Mouse (Mus musculus) midbrain, embryonic 11.5 days (tissue): ENCODE results near the gene B4galnt3. TPM values are rescaled to one million over a fixed set of nuclear protein-coding genes. Genes with fewer than 3 reads are reported as not detected.
A peak's percentile ranks its signal among the peaks of the same experiment; 100 is the strongest.

Experiments
- ATAC-seq: fragments of 200-750 bp; cut with Nextera tagmentation; 2 replicates; pipeline ENCODE4 v1.8.0; 2017; ENCODE audit warnings: moderate TSS enrichment, moderate library complexity; ENCODE audit not compliant: low FRiP score
- DNase-seq: peaks from one replicate; pipeline ENCODE4 v3.0.0; 2015; ENCODE audit warnings: low spot score; ENCODE audit errors: missing footprints
- H3K27ac ChIP-seq: fragments of 300-500 bp; sonication (generic); 2 replicates; pipeline ENCODE4 v1.5.1; 2014; ENCODE audit warnings: low read depth, low read length
- H3K27me3 ChIP-seq: fragments of 300-500 bp; sonication (generic); 2 replicates; pipeline ENCODE4 v1.6.1; 2014; ENCODE audit warnings: mild to moderate bottlenecking, low read length, moderate library complexity, mixed read lengths; ENCODE audit not compliant: control insufficient read depth, insufficient read depth
- H3K36me3 ChIP-seq: fragments of 300-500 bp; sonication (generic); 2 replicates; pipeline ENCODE4 v1.6.1; 2014; ENCODE audit warnings: mild to moderate bottlenecking, low read length, moderate library complexity, mixed read lengths; ENCODE audit not compliant: control insufficient read depth, insufficient read depth
- H3K4me1 ChIP-seq: fragments of 300-500 bp; sonication (generic); 2 replicates; pipeline ENCODE4 v1.6.1; 2014; ENCODE audit warnings: low read length; ENCODE audit not compliant: control insufficient read depth, insufficient read depth
- H3K4me2 ChIP-seq: fragments of 300-500 bp; sonication (generic); 2 replicates; pipeline ENCODE4 v1.6.1; 2014; ENCODE audit warnings: mild to moderate bottlenecking, moderate library complexity
- H3K4me3 ChIP-seq: fragments of 300-500 bp; sonication (generic); 2 replicates; pipeline ENCODE4 v1.5.1; 2014; ENCODE audit warnings: low read depth, low read length
- H3K9ac ChIP-seq: fragments of 300-500 bp; sonication (generic); 2 replicates; pipeline ENCODE4 v1.6.1; 2014; ENCODE audit warnings: low read length
- H3K9me3 ChIP-seq: fragments of 300-500 bp; sonication (generic); 2 replicates; pipeline ENCODE4 v1.6.1; 2016; ENCODE audit warnings: low read length; ENCODE audit not compliant: control insufficient read depth
- WGBS: fragments of 180-500 bp; shearing (Covaris S2); extraction: QIAGEN DNeasy Blood & Tissue Kit; methylation state at CpG from one replicate; pipeline ENCODE4 v1.1.7; 2014; 5-methylcytosine and 5-hydroxymethylcytosine counted together
- polyA plus RNA-seq: library from polyadenylated mRNA; unstranded; fragments of >200 nt; fragmentation: Nextera tagmentation; extraction: Ambion mirVana; gene quantifications from 2 replicates; pipeline ENCODE4 v1.2.1, GENCODE M21; 2014

The B4galnt3 gene
- 0.07 and 0.14 TPM in 2 replicates for polyA plus RNA-seq

- peaks cover 4% of the 10 kb centered on the region for H3K4me1 ChIP-seq
- H3K9ac ChIP-seq, result peak within 1 kb of the TSS; percentile 59
- H3K4me3 ChIP-seq, result peak within 1 kb of the TSS; percentile 65
- H3K27me3 ChIP-seq, result peaks cover 30% of the 10 kb centered on the region
- ATAC-seq (peak; percentile 79), DNase-seq (peak; percentile 95)
- H3K36me3 ChIP-seq, result no peaks in the 10 kb centered on the region
- WGBS, result under 1% methylated on average over 72 of the region's 79 CpGs
- no peak within 1 kb of the TSS for H3K27ac ChIP-seq
- peak within 1 kb of the TSS; percentile 99 for H3K4me2 ChIP-seq
- H3K9me3 ChIP-seq, result no peaks in the 10 kb centered on the region
These were observed at the start of gene B4galnt3, which contains the start of gene D330020A13Rik for GRCm38 (mm10) chr6:120294056-120294784. Gene B4galnt3, minus strand, starts transcription at chr6:120294559. Gene D330020A13Rik, plus strand, starts transcription at chr6:120294364.

- Histone ChIP-seq H3K4me3 (no peak overlapping the region), H3K36me3 (peaks cover 7% of the 10 kb centered on the region; the same call in 1 of the 2 replicates), H3K4me2 (no peak overlapping the region), H3K9ac (no peak overlapping the region), H3K9me3 (no peaks in the 10 kb centered on the region), H3K4me1 (no peaks in the 10 kb centered on the region), H3K27me3 (no peaks in the 10 kb centered on the region), H3K27ac (no peak overlapping the region)
- ATAC-seq (no peak), DNase-seq (no peak)
- WGBS, result 70% methylated on average over 1 of the region's 1 CpGs
These were observed 49.6 kb upstream of the B4galnt3 start for GRCm38 (mm10) chr6:120343992-120344391.

- Histone ChIP-seq H3K9me3 (no peaks in the 10 kb centered on the region), H3K9ac (no peak overlapping the region), H3K36me3 (peaks cover 21% of the 10 kb centered on the region), H3K4me3 (no peak overlapping the region), H3K4me1 (no peaks in the 10 kb centered on the region), H3K4me2 (no peak overlapping the region), H3K27me3 (no peaks in the 10 kb centered on the region), H3K27ac (no peak overlapping the region)
- WGBS, result 82% methylated on average over 2 of the region's 2 CpGs
- no peak for ATAC-seq
- no peak for DNase-seq
These were observed 38.0 kb upstream of the B4galnt3 start for GRCm38 (mm10) chr6:120332351-120332750.

- peaks cover 3% of the 10 kb centered on the region for H3K36me3 ChIP-seq
- ATAC-seq, result no peak
- no peak overlapping the region for H3K4me3 ChIP-seq
- no peaks in the 10 kb centered on the region for H3K9me3 ChIP-seq
- no peaks in the 10 kb centered on the region for H3K4me1 ChIP-seq
- peak; percentile 86 for DNase-seq
- H3K9ac ChIP-seq, result no peak overlapping the region
- no peak overlapping the region for H3K27ac ChIP-seq
- H3K27me3 ChIP-seq, result no peaks in the 10 kb centered on the region
- H3K4me2 ChIP-seq, result no peak overlapping the region
- WGBS, result 34% methylated on average over 6 of the region's 6 CpGs
These were observed 30.1 kb upstream of the B4galnt3 start for GRCm38 (mm10) chr6:120324295-120324927.

- Histone ChIP-seq H3K9ac (no peak overlapping the region), H3K27ac (no peak overlapping the region), H3K27me3 (no peaks in the 10 kb centered on the region), H3K9me3 (no peaks in the 10 kb centered on the region), H3K36me3 (no peaks in the 10 kb centered on the region; the same call in 1 of the 2 replicates), H3K4me3 (no peak overlapping the region), H3K4me1 (no peaks in the 10 kb centered on the region), H3K4me2 (no peak overlapping the region)
- ATAC-seq (no peak), DNase-seq (no peak)
- 74% methylated on average over 2 of the region's 2 CpGs for WGBS
These were observed 26.0 kb upstream of the B4galnt3 start for GRCm38 (mm10) chr6:120320369-120320768.

- 92% methylated on average over 9 of the region's 9 CpGs for WGBS
- no peaks in the 10 kb centered on the region for H3K27me3 ChIP-seq
- no peak overlapping the region for H3K27ac ChIP-seq
- no peaks in the 10 kb centered on the region for H3K9me3 ChIP-seq
- no peak overlapping the region for H3K4me3 ChIP-seq
- no peaks in the 10 kb centered on the region; the same call in 1 of the 2 replicates for H3K36me3 ChIP-seq
- H3K4me1 ChIP-seq, result no peaks in the 10 kb centered on the region
- H3K4me2 ChIP-seq, result no peak overlapping the region
- DNase-seq, result no peak
- ATAC-seq, result no peak
- no peak overlapping the region for H3K9ac ChIP-seq
These were observed 24.8 kb upstream of the B4galnt3 start for GRCm38 (mm10) chr6:120319129-120319528.

GRCm38 (mm10) chr6:120318303-120318940, 24.1 kb upstream of the B4galnt3 start:
- no peaks in the 10 kb centered on the region for H3K4me1 ChIP-seq
- H3K27ac ChIP-seq, result no peak overlapping the region
- H3K4me3 ChIP-seq, result no peak overlapping the region
- no peaks in the 10 kb centered on the region for H3K27me3 ChIP-seq
- WGBS, result 86% methylated on average over 11 of the region's 11 CpGs
- no peak overlapping the region for H3K9ac ChIP-seq
- H3K4me2 ChIP-seq, result no peak overlapping the region
- H3K9me3 ChIP-seq, result no peaks in the 10 kb centered on the region
- ATAC-seq (no peak), DNase-seq (no peak)
- no peaks in the 10 kb centered on the region; the same call in 1 of the 2 replicates for H3K36me3 ChIP-seq

- H3K27me3 ChIP-seq, result no peaks in the 10 kb centered on the region
- no peaks in the 10 kb centered on the region for H3K36me3 ChIP-seq
- no peak for ATAC-seq
- H3K9ac ChIP-seq, result no peak overlapping the region
- H3K4me2 ChIP-seq, result no peak overlapping the region
- H3K9me3 ChIP-seq, result no peaks in the 10 kb centered on the region
- no peak overlapping the region for H3K27ac ChIP-seq
- H3K4me3 ChIP-seq, result no peak overlapping the region
- WGBS, result 78% methylated on average over 5 of the region's 5 CpGs
- H3K4me1 ChIP-seq, result no peaks in the 10 kb centered on the region
- no peak for DNase-seq
These were observed 18.1 kb upstream of the B4galnt3 start for GRCm38 (mm10) chr6:120312443-120312842.

- H3K4me2 ChIP-seq, result no peak overlapping the region
- WGBS, result 74% methylated on average over 3 of the region's 3 CpGs
- no peak overlapping the region for H3K4me3 ChIP-seq
These were observed 15.4 kb upstream of the B4galnt3 start for GRCm38 (mm10) chr6:120309787-120310186.

More at GRCm38 (mm10) chr6:120309787-120310186, 15.4 kb upstream of the B4galnt3 start:
- no peaks in the 10 kb centered on the region for H3K4me1 ChIP-seq
- no peak overlapping the region for H3K27ac ChIP-seq
- H3K9me3 ChIP-seq, result no peaks in the 10 kb centered on the region
- no peak for ATAC-seq
- no peak for DNase-seq
- H3K9ac ChIP-seq, result no peak overlapping the region
- no peaks in the 10 kb centered on the region for H3K36me3 ChIP-seq
- H3K27me3 ChIP-seq, result no peaks in the 10 kb centered on the region
